Mouse (Mus musculus) c-Kit-positive CD71-positive TER-119-negative erythroid progenitor cells, embryonic 14.5 days (primary cell): ENCODE results near the gene Pqlc3.
"Not testable (repeated sequence)": the region's sequence is repeated elsewhere in the genome, so short reads cannot be mapped to it uniquely, and the experiment has no call there.

Experiments used
- DNase-seq: peaks from one replicate; pipeline ENCODE4 v3.0.0-alpha.2; 2013; ENCODE audit warnings: low read depth

Gene Pqlc3

DNA sequence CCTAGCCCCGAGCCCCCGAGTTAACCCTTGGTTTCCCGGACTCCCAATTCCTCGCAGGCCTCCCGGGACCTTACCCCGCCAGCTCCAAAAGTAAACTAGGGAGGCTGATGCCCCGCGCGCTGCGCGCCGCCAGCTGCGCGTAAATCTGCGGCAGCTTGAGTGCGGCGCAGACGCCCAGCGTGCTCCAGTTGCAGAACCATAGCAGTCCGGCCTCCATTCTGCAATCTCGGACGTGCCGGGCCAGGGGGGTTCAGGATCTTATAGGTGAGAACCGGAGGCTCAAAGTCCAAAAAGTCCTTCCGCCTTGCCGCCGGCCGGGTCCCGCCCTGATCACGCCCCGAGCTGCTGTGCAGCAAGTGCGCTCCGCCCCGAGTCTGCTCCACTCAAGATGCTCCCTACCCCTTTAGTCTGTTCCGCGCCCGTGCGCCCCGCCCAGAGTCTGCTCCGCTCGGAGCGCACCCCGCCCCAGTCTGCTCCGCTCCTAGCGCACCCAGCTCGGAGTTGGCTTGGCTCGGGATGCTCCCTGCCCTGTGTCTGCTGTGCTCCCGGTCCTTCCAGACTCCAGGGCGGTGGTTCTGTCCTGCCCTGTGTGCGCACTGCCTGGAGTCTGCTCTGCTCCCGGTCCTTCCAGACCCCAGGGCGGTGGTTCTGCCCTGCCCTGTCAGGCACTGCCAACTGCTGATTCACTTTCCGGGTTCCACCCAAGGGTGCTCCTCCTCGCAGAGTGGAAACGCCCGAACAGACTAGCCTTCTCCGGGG, at the start of gene Pqlc3:
Pqlc3 (minus strand) TSS at position 670 of the 759 bp plus-strand sequence.
- peak; percentile 83 for DNase-seq

DNA sequence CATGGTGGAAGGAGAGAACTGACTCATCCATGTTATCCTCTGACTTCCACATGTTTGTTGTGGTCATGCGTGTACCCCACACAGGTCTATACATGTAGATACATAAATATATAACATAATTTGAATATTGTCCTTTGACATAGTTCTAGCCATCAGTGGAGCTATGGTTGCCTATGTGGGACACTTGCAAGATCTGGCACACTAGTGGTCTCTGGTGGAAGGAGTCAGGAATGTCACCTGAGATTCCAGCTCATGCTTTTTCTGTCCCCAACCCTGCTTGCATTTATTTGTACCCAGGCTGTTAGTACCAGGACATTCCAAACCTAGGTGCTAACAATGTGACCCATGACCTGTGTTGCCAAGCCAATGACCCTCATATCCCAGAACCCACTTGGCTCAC, 49.6 kb upstream of the Pqlc3 start:
- no peak for DNase-seq

DNA sequence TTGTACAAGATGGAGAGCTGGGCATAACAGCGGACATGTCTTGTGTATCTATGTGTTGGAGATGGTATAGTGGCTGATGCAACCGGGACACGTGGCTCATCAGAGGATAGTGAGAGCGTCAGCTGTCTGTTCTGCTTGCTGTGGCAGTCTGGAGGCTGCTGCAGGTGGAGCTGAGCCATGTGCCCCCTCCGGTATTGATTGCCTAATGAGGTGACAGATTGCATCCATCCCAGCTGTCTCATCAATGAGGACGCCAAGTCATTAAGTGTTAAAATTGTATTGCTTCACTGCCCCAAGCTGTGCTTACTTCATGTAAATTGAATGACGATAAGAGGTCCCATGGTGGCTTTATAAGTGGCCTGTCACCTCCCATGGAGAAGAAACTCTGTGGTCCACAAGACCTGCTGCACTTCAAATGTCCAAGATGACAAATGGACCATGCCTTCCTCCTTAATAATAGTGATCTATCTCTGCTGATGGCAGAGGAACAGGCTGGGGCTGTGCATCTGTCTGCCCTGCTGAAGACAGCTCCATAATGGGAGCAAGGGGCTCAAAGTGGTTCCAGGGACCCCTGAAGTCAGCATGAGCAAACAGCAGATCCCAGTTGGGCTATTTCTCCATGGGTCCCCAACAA, 48.9 kb upstream of the Pqlc3 start:
- no peak for DNase-seq

DNA sequence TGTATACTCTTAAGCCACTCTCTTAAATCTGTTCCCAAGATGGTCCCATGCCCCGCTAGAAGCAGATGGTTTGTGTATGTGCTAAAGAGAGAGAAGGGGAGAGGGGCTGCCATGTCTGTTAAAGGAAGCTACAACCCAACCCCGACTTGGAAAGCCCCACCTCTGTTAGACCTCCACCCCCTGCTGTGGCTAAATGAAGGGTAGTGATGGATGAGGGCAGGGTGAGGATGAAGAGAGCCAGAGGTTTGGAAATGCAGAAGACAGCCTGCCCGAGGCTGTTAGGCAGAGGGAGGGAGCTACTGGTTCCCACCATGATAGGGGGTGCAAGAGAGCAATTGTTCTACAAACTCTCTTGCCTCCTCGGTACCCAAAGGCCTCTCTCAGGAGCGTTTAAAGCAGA, 43.1 kb upstream of the Pqlc3 start:
- DNase-seq: no peak

DNA sequence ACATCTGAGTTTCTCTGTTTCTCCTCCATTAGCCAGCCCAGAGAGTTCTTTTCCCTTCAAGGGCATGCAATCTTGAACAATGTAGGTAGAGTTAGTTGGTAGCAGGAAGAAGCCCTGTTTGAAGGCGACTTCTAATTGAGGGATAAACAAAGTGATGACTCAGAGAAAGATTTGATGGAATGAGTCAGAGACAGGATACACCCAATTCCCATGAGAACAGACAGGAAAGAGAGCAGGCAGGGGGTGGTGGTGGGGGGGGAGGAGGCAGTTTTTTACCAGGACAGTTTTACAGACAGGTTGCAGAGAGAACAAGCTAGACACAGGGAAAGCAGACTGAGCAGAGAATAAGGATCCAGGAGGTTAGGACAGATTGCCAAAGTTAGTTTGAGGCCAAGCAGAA, 40.4 kb upstream of the Pqlc3 start:
- no peak for DNase-seq

DNA sequence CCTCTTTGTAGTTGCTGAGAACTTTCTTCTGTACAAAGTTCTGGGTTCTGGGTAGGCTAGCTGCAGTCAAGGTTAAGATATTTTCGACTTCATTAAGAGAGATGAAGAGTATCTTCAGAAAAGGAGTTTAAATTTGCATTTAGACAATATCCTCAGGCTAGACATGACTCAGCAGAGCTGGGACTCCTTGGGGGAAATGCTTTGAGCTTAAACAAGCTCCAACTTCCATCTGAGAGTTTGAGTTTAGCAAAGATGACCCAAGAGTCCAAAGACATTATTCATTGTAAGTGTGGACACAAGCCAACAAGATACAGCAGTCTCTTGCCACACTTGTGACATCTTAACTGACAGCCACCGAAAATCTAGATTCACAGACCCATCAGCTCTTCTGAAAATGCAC, 39.2 kb upstream of the Pqlc3 start:
- DNase-seq: no peak

DNA sequence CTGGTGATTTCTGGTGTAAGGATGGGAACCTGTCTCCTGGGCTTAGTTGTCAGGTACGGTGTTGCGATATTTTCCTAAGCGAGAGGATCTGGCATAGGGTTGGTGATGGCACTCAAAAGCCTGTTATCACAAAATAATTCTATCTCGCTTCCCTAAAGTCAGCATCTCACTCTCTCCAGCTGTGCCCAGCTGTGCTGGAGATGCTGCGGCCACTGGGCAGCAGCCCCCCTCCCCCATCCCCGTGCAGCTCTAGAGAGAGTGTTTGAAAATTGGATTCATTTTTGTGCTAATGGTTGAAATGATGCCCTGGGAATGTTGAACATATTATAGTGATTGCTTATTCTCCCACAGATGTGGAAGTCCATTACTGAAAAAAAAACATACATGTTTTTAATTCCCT, 38.0 kb upstream of the Pqlc3 start:
- no peak for DNase-seq

DNA sequence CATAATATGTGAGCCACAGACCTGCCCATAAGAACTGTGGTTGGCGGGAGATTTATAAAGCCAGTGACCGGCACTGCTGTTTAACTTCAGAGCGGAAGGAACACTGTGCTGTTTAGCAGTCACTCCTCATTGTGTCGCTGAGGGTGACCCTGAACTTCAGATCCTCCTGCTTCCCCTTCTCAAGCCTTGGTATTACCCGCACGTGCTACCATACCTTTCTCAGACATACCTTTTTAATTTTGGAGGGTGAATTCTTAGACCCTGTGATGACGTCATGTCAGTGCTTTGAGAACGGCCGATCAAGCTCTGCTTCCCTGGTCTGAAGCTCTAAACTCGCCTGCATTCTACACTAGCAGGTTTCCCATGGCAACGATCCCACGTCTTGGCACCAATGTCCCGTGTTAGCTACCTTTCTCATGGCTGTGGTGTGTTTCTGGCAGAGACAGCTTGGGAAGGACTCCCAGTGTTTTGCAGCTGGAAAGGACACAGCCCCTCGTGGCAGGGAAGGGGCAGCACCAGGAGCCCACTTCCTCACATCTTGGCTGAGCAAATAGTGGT, 36.9 kb upstream of the Pqlc3 start:
- no peak for DNase-seq

DNA sequence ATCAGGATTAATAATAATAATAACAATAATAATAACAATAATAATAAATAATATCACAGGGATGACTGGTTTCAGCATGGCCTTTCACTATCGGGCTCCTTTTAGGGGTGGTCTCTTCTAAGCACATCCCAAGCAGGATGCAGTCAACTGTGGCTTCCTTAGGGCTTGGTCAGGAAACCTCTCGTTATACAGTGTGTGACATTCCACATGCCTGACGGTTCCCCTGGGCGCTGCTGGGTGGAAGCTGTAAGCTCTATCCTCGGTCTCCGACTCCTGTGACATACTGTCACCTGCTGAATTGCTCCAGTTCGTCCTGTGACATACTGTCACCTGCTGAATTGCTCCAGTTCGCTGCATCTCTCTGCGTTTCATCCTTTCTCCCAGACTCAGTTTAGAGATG, 36.3 kb upstream of the Pqlc3 start:
- DNase-seq: no peak

DNA sequence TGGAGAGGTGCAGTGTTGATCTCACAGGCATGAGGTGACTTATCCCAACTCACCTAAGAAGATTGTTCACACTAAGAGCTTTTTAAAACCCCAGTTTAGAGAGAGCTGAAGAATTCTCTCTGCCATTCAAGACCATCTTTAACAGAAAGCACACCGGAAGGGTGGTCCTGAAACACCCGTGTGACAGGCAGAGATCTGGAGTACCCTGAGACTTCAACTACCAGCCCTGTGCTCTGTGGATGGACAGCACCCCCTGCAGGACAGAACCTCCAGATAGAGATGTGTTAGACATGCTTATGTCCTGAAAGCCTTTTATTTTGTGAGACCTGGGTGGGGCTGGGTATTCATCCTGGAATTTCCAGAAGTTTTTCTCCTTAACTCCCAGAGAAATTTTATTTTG, 34.9 kb upstream of the Pqlc3 start:
- peak; percentile 36 for DNase-seq

DNA sequence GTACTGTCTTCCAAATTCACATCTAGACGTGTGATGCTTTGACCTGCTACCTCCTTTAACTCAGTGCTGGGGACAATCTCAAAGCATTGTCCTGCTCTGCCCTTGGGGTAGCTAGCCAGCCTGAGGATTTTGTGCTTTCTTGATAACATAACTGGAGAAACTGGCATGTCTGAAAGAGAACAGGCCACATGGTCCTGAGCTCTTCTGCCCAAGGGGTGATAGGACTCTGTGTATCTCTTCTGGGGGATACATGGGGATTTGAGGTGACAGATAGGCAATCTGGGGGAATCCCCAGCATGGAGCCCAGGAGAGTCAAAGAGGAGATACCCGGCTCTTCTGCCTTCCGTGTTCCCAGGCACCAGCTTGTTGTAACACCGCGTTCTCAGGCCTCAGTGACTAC, 34.5 kb upstream of the Pqlc3 start:
- DNase-seq: no peak

DNA sequence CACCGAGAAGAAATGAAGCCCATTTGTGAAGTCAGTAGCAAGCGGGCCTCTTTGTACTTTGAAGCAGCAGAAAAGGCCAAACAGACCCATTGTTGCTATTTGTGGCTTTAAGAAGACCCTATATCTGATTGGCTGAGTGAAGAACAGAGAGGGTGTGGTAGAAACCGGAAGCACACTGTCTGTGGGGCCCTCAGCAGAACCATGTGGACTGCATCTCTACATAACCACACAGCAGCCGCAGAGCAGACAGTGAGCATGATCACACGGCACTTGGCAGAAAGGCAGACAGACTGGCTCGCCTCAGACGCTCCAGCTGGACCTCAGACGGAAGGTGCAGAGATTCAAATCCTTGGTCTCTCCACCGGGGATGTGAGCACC, 33.2 kb upstream of the Pqlc3 start:
- no peak for DNase-seq

DNA sequence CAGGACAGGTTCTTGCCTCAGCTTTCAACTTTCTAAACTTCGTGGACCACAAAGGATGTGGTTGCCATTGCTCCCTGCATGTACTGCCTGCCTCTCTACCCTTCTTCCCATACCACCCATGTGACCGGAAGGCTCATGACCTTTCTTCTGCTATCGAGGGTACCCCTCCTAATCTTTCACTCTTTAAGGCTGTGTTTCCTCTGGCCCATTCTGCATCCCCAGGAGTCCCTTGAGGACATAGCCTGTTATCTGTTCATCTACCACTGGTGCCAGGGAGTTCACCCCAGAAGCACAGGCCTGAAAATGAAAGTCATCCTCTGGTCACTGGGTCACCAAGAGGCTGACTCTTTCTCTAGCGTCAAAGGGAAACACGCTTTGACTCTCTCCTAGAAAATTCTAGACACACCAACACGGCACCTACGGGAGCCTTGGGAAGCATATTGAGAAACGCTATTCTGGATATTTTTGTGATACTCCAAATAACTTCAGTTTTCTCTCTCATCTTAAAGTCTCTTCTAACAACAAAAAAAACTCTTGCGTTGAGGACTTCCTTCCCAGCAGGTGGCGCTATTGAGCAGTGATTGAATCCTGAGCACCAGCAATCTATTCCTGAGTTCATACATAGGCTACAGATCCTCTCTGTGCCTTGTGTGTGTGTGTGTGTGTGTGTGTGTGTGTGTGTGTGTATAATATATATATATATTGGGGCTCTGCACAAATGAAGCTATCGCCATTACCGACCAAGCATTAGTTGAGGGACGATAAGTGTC, 32.7 kb upstream of the Pqlc3 start:
- peak; percentile 60 for DNase-seq

DNA sequence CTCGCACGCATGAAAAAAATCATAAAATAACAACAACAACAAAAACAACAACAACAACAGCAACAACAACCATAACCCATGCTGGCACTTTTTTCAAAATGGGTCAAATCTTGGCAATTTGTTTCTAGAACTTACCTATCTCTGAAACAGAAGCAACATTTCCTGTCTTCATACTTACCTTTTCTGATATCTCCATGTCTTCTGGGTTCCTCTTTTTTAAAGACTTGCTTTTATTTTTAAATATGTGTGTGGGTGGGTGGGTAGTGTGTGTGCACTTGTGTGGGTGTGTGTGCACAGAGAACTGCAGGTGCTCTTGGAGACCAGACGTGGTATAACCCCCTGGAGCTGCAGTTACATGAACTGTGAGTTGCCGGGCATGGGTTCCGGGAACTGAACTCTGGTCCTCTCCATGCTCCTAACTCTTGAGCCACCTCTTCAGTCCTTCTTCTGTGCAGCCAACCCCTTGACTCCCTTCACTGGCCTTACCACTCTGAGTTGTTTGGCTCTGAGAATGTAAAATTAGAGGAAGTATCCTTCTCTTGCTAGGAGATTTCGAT, 24.4 kb upstream of the Pqlc3 start:
- no peak for DNase-seq

DNA sequence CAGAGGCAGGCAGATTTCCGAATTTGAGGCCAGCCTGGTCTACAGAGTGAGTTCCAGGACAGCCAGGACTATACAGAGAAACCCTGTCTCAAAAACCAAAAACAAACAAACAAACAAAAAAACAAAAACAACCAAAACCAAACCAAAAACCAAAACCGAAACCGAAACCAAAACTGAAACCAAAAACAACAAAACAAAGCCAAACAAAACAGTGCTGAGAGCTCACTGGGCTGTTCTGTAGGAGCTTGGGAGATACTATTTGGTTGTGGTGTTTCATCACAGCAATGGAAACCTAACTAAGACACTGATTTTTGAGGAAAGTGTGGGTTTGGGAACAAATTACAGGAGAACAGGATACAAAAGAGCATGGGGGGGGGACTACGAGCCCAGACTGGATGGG, 21.9 kb upstream of the Pqlc3 start:
- DNase-seq: no peak

DNA sequence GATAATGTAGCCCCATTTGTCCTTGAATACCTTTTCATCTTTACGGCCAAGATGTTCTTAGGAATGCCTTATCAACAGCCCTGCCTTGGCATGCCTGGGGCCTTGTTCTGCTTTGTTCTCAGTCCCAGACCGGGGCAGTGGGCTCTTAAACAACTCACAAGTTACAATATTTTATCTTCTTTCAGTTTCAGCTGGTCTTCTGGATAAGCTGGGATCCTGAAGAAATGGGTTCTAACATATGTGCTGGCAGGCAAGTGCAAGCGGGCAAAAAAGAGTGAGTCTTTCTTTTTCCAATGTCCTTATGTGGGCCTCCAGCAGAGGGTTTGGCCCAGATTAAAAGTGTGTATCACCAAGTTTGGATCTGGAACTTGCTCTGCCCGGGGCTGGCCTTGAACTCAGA, 20.9 kb upstream of the Pqlc3 start:
- not testable (repeated sequence) for DNase-seq

DNA sequence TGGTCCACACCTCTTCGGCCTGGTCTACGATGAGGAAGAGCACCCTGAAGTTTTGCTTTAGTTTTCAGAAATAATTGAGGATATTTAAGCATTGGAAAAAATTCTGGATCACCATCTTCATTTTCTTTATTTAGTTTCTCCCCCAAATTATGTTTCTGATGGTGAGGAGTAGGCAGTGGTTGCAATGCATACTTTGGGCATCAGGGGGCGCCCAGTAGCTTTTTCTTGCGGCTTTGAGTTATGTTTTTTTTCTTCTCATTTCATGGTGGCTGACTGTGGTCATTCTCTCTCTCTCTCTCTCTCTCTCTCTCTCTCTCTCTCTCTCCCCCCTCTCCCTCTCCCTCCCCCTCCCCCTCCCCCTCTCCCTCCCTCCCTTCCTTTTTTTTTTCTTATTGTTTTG, 18.3 kb upstream of the Pqlc3 start:
- DNase-seq: no peak

DNA sequence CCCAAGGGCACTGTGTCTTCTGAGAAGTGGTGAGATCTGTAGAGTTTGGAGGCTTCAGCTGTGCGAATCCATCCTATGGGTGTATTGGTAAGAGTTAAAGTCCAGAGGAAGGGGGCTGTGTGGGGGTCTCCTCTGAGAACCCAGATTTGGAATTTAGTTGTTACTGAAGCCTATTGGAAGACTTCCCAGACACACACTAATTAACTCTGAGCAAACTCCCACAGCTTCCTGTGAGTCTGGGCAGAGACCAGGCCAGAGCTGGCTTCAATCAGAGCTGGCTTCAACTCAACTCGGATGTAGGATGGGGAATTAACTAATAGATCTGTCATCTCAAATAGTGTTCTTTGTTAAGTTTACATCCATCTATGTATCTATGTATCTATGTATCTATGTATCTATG, 15.5 kb upstream of the Pqlc3 start:
- DNase-seq: no peak

DNA sequence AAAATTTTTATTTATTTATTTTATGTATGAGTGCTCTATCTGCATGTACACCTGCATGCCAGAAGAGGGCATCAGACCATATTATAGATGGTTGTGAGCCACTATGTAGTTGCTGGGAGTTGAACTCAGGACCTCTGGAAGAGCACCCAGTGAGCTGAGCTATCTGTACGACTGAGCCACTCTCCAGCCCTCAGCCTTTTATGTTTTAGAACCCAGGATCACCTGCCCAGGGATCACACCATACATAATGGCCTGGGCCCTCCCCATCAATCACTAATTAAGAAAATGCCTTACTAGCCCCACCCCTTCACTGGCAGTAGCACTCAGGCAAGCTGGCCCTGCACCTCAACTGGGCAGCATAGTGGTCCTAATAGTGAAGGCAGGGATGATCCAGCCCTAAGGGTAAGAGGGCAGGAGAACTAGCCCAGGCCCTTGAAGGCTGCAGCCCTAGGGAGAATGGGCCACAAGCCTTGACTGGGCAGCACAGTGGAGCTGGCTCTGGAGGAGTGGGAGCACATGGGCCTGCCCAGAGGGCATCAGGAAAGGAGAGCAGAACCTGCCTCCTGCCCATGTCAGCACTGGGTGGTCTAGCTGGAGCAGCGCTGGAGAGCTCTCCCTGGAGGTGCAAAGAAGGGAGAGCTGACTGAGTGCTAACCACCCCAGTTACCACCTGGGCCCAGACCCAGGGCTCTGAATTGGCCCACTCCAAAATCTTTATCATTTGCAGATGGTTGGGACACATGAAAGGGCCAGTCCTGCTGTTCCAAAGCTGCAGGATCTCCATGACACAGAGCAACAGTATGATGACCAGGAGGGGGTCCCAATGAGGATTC, 12.1 kb upstream of the Pqlc3 start:
- DNase-seq: no peak

DNA sequence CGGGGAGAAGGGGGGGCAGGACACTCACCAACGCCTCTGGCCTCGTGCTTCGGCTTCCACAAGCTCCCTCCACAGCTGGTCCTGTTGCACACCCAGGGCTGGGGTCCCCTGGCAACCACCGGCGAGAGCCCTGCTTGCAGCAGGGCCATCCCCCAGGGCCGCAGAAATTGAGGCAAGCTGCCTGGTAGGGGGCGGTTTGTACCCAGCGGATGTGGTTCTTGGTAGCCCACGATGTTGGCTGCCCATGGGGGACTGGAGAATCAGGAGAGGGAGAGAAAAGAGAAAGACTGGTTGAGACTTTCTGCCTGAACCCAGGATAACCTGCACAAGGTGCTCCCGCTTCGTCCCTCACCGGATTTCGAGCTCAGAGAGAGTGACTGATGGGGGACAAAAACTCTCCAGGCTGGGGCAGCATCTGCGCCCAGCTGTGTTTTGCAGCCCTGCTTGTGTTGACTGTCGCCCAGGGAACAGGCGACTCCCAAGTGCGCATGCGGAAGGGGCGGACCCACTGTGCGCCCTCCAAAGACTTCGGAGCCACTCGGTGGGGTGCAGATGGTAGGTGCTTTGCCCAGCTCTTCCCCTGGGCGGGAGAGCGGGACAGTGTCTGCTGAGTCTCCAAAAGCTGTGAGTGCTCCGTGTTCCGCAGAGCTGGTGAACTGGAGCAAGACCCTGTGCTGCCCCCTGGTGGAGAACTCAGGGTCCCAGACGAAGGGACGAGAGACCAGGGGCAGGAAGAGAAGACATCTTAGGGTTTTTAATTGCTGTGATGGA, 11.1 kb upstream of the Pqlc3 start, which contains the start of gene 2410004P03Rik:
2410004P03Rik (minus strand) TSS at position 628 of the 771 bp plus-strand sequence.
- DNase-seq: peak; percentile 63

DNA sequence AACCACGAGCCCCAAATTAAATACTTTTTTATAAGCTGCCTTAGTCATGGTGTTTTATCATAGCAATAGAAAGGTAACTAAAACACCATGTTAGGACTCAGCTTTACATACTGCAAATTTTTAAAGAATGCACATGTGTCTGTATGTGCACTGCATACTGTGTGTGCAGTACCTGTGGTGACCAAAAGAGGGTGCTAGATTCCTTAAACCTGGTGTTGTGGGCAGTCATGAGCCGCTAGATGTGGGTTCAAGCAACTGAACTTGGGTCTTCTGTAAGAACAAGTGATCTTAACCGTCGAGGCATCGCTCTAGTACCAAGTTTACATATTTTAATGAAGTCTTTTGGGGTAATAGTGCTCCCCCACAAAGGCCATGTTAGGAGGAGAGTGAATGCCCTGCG, 9.3 kb upstream of the Pqlc3 start:
- DNase-seq: no peak
